ENCODE assay signal across 10 mouse cellular contexts in genomic region chr2:29372176-29372575, GRCm38 (mm10).
"Had no signal": no experiment of that assay in that cellular context is flagged by ENCODE, and none has a peak within 500 bp of the region (broad histone marks: within the 10 kb centered on the region; RNA-seq: fewer than 3 reads in every experiment).

No protein-coding gene starts in this region.

- DNase-seq: kidney, adult 18-20 months; layer of hippocampus, postnatal 36 days; liver, embryonic 13.5 days; lung, adult 2 months; right cerebral cortex, adult 18-20 months; right cerebral cortex, postnatal 14 days; right cerebral cortex, postnatal 4 days; thymus, adult 2 months; thymus, postnatal 14 days; thymus, postnatal 4 days had no signal
